Mouse (Mus musculus): ENCODE measurements around the gene Cpeb3.
"Not testable (repeated sequence)": the region's sequence is repeated elsewhere in the genome, so short reads cannot be mapped to it uniquely, and the experiment has no call there.

Gene Cpeb3

DNA sequence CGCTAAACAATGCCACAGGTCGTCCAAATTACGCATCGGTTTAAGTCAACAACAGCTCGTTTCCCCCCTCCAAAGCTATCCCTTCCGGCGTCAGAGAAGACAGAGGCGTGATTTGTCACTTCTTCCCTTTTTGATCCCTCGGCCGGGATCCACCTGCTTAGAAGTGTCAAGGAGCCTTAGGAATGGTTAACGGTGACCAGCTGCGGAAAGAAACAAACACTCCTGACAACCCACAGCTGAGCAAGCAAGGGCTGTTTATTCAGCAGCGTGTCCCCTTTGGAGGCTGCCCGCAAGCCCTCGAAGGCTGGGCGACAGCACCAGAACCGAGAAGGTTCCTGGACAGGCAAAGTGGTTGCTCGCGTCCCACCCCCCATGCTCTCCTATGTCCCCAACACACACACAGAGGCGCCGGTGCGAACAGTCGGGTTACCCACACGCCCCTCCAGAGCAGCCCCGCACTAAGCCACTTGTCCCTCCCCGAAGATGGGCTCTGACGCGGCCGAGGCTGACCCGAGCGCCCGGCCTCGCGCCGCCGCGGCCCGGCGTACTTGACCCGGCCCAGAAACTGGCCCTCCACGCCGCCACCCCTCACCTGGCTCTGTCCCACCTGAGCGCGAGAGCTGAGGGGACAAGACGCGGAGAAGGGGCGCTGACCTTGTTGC is 1.6 kb downstream of the Cpeb3 start:
- peak; percentile 48 to 71 for DNase-seq

DNA sequence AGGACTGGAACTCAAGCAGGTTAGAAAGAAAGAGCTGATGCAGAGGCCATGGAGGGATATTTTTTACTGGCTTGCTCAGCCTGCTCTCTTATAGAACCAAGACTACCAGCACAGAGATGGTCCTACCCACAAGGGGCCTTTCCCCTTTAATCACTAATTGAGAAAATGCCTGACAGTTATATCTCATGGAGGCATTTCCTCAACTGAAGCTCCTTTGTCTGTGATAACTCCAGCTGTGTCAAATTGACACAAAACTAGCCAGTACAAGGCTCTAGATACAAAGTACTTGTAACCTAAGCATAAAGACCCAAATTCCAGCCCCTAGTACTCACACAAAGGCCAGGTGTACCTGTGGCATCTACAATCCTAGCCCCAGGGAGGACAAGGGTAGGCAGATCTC is 3.2 kb downstream of the Cpeb3 start:
- not testable (repeated sequence) for DNase-seq

DNA sequence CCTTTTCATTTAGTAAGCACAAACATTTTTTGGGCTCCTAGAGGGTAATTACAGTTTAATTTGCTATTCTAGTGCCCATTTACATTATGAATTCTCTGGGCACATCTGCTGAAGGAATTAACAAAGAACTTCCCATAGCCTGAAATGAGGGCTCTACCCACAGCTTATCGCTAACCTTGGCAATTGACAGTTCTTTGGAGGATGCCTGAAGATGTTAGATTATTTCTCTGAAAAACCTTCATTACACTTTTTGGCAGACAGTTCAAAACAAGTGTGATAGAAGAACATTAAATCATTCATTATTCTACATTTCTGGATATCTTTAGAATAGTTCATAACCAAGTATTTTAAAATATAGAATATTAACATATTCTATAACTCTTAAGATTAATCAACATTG is 5.0 kb downstream of the Cpeb3 start:
- no peak for DNase-seq

- no peak for DNase-seq
Measured at GRCm38 (mm10) chr19:37199889-37200288, 8.5 kb downstream of the Cpeb3 start.

DNA sequence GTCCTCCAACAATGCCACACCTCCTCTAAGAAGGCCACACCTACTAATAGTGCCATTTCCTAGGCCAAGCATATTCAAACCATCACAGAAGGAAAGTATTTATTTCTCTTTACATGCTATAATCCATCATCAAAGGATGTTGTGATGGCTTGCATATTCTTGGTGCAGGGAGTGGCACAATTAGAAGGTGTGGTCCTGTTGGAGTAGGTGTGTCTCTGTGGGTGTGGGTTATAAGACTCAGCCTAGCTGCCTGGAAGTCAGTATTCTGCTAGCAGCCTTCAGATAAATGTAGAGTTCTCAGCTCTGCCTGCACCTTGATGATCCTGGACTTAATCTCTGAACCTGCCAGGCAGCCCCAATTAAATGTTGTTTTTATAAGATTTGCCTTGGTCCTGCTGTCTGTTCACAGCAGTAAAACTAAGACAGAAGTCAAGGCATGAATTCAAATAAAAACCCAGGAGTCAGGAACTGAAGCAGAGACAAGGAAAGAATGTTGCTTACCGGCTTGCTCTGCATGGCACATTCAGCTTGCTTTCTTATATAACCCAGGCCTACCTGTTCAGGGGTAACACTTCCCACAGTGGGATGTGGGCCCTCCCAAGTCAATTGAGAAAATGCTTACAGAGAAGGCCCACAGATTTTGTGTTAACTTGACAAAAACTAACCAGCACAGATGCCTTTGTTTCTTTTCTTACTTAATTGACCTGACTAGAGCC is 10.1 kb downstream of the Cpeb3 start:
- DNase-seq: no peak

- DNase-seq: no peak
Measured at GRCm38 (mm10) chr19:37192475-37193058, 15.8 kb downstream of the Cpeb3 start.

DNA sequence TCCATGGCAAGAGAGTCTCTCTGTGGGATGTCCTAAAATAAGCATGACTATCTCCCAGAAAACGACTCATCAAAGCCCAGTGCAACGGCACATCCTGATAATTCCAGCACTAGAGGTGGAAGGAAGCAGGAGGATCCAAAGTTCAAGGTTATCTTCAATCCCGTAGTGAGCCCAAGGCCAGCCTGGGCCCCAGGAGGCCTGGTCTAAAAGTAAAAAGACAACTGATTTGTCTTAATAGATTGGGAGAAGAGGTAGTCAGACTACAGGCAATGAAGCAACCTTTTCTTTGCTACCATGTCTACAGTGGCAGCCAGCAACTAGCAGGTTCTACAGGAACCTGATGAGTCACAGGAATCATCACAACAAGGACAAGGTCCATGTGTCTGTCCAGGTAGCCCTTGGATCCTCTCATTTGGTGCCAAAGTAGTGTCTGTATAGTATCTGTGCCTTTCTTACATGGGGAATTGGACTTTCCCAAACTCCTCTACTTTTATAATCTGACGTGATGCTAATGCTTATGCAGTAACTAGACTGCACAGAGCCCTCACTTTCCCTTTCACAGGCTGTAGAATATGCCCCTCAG is 19.9 kb downstream of the Cpeb3 start:
- no peak for DNase-seq

- peak; percentile 80 to 89 for DNase-seq
Measured at GRCm38 (mm10) chr19:37177819-37178708, 30.3 kb downstream of the Cpeb3 start.

DNA sequence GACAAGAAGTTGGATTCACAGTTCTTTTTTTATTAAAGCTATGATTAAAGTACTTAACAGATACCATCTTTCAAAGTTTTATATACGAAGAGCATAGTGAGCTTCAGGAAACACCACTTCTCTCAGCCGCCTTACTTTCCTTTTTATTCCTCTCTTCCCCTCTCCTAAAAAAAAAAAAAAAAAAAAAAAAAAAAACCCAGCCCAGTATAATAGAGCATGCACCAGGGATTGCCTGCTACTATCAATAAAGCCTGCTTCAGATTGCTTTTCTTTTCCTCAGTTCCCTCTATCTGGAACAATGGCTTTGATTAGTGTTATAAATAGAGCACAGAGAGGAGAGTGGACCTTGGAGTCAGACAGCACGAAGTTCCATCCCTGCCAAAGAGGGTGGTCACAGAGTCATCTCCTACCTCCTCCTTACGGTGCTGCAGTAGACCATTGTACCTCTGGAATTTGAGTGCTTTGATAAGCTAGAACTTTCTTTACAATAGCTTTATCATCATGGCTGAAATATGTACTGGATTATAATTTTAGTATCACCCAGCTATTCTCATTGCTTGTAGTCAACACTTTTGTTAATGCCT is 31.4 kb downstream of the Cpeb3 start:
- no peak for DNase-seq

DNA sequence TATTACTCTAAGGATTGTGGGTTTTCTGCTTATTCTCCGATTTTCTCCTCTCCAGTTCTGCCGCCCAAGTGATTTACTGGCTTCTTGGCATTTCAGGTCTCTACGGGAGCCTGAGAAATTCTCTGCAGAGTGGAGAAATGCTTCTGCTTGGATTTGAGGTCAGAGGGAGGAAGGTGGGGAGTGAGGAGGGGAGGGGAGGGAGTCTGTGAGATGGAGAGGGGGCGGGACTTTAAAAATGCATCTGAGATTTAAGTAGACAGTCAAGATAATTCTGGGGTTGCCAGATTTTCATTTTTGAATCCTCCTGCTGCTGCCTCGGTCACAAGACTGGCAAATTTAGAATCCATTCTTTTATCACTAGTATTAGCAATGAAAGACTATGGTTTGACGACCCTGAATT is 32.5 kb downstream of the Cpeb3 start:
- DNase-seq: peak in 1 of 2 experiments; percentile 53

- no peak for DNase-seq
Measured at GRCm38 (mm10) chr19:37175436-37175805, 33.0 kb downstream of the Cpeb3 start.

- peak; percentile 61 to 66 for DNase-seq
Measured at GRCm38 (mm10) chr19:37174716-37175435, 33.5 kb downstream of the Cpeb3 start.

GRCm38 (mm10) chr19:37174116-37174715 is 34.2 kb downstream of the Cpeb3 start:
- peak; percentile 57 to 67 for DNase-seq

DNA sequence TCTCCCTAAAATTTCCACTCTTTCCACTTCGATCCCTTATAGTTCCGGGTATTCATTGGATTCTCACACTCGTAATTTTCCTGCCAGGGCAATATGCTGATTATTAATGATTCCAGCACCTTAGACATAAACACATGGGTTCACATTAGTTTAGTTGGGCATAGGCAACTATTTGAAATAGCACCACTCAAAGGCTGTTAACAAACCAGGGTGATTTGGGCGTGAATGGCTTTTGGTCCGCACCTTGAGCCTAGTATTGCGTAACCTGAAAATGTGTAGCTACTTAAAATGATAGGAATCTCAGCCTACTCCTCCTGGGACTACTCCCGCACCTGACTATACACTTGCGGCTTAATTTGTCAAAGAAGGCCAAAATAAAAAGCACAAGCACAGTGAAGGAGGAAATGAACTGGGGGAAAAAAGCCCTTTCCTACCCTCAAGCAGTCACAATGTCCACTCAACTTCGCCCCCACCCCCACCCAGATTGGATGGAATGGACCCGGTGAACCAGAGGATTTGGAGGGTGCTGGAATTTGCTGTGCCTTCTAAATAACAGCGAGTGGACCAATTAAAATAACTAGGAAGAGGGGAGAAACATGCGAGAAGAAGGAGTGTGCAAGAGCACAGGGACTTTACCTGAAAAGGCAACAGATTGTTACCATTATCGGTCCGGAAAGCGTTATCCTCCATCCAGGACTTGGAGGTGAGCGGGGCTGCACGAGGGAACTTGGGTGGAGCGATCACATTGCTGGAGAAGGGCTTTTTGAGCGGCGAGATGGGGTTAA is 34.9 kb downstream of the Cpeb3 start:
- peak; percentile 27 to 51 for DNase-seq

DNA sequence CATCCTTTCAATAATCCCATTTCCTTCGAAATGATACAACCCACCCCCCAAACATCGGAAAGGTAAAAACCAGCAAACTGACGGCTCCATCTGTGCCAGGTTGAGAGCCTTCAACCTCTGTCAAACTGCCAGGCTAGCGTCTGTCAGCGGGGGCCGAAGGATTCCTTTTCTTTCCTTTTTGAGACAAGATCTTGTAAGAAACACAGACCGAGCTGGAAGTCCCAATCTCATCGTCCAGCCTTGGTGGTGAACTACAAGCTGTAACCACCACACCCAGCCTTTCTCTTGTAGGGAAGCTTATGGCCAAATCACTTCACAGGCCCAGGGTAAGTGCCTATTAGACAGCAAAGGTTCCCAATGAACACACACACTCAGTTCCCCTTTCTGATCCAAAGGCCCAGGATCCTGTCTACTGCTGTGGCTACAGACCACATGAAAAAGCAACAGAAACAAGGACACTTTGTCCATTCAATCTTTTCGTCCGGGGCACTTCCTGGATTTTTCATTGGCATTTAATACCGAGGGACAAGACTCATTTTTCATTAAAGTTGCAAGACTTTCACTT is 35.8 kb downstream of the Cpeb3 start:
- DNase-seq: no peak

GRCm38 (mm10) chr19:37172096-37172495 is 36.3 kb downstream of the Cpeb3 start:
- DNase-seq: no peak

DNA sequence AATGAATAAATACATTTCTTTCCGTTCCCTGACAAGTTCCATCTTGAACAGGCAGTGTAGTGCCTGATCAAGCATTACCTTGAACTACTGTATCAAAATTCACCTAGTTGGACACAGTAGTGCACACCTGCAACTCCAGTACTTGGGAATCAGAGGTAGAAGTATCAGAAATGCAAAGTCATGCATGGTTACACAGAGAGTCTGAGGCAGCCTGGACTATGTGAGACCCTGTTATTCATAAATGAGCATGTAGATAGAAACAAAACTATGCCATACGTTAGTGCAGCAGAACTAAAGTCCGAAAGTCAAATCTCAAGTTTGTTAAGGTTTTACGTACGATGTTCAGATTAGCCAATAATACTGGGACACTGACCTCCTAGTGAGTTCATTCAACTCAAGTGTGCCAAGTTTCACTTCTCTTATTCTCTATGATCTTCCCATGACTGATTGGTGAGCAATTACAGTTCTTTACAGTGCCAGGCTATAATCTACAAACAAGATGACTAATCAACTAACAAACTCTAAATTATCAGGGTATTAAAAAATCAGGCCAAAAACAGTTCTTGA is 51.5 kb downstream of the Cpeb3 start:
- no peak for DNase-seq

GRCm38 (mm10) chr19:37156040-37156439 is 52.4 kb downstream of the Cpeb3 start:
- no peak for DNase-seq

DNA sequence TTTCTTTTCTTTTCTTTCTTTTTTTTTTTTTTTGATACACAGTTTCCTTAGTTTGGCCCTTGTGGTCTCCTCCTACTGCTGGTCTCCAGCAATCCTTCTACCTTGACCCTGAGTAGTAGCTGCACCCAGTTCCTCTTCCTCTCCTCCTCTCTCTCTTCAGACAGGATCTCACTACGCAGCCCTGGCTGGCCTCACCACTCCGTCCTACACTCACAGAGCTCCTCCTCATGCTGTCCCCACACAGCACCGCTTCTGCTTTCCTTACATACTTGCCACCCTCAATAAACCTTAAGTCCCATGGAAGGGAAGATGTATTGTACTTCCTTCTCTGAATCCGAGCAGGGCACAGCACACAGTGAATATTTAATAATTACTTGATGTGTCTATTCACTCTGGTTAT is 61.3 kb downstream of the Cpeb3 start:
- DNase-seq: no peak

- no peak for DNase-seq
Measured at GRCm38 (mm10) chr19:37145846-37146245, 62.6 kb downstream of the Cpeb3 start.

All from kidney, postnatal 25 days (tissue).